Mouse (Mus musculus): ENCODE results near the gene Prr36.

- TF ChIP-seq CTCF (IDR thresholded peaks at IDR 0.05; ENCODE audit: control insufficient read depth, insufficient read depth, insufficient replicate concordance, low read depth, low read length) (no peak), POLR2A (IDR thresholded peaks at IDR 0.05; ENCODE audit: control insufficient read depth, low read depth, low read length) (no peak)
Measured at GRCm38 (mm10) chr8:4216296-4216695, 963 bp downstream of the Prr36 start.

Data from testis, adult 2 months (tissue).